Mouse (Mus musculus): ENCODE results near the gene Pithd1.

DNA sequence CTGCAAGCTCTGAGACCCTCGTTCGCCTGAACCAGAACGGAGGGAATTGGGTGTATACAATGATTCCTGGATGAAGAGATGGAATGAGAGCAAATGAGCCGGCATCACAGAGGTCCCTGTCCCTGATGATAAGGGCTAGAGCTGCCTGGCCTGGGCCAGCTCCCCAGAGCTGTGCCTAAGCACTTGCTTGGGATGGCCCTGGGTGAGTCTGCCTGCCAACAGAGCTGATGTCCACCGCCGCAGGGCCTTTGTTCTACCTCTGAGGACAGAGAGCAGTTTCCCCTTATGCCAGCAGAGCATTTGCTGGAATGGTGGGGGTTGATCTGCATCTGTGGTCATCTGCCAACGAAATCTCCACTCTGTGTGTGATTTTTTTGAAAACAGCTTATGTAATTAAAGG is 24.9 kb downstream of the Pithd1 start:
- TF ChIP-seq CTCF (conservative IDR thresholded peaks at IDR 0.05; ENCODE audit: insufficient read depth, insufficient read length, low read depth, low read length): no peak
- TF ChIP-seq POLR2A (IDR thresholded peaks at IDR 0.05; ENCODE audit: low read depth, low read length): no peak
